Mouse (Mus musculus) common myeloid progenitor, adult 5-6 weeks (primary cell): ENCODE data around the gene Prss38. TPM values are rescaled to one million over a fixed set of nuclear protein-coding genes. Genes with fewer than 3 reads are reported as not detected.
"Not testable (repeated sequence)": the region's sequence is repeated elsewhere in the genome, so short reads cannot be mapped to it uniquely, and the experiment has no call there.

Experiments
- ATAC-seq: replicated peaks from 2 replicates; pipeline ENCODE4 v1.8.0; 2016; ENCODE audit warnings: low read depth, mild to moderate bottlenecking, moderate TSS enrichment, inconsistent platforms; ENCODE audit not compliant: poor library complexity, severe bottlenecking
- total RNA-seq: library from RNA; stranded (forward); fragments of 200-1000, 187-1606 nt; gene quantifications from 2 replicates; pipeline ENCODE4 v1.2.3, GENCODE M21; 2017

Gene Prss38
- total RNA-seq, 1 experiment from 2014 or later: not detected

GRCm38 (mm10) chr11:59384441-59384959 lies 9.0 kb upstream of the Prss38 start:
- ATAC-seq: peak; percentile 83

GRCm38 (mm10) chr11:59379547-59379946 lies 4.1 kb upstream of the Prss38 start:
- no peak for ATAC-seq

GRCm38 (mm10) chr11:59377999-59378398 lies 2.5 kb upstream of the Prss38 start:
- ATAC-seq: no peak

- no peak for ATAC-seq
Observed at GRCm38 (mm10) chr11:59369848-59370247, 5.6 kb downstream of the Prss38 start.

- ATAC-seq: not testable (repeated sequence)
Observed at GRCm38 (mm10) chr11:59367955-59368354, 7.5 kb downstream of the Prss38 start.

GRCm38 (mm10) chr11:59366633-59367032 lies 8.8 kb downstream of the Prss38 start:
- ATAC-seq: 0 out of 2 replicates have a peak, but pooled peaks have one; percentile 25

GRCm38 (mm10) chr11:59366031-59366430 lies 9.4 kb downstream of the Prss38 start:
- no peak for ATAC-seq

GRCm38 (mm10) chr11:59364417-59364816 lies 11.0 kb downstream of the Prss38 start:
- no peak for ATAC-seq

- ATAC-seq: no peak
Observed at GRCm38 (mm10) chr11:59364007-59364406, 11.4 kb downstream of the Prss38 start.

- 0 out of 2 replicates have a peak, but pooled peaks have one; percentile 42 for ATAC-seq
Observed at GRCm38 (mm10) chr11:59361291-59361690, 14.2 kb downstream of the Prss38 start.

GRCm38 (mm10) chr11:59356874-59357289 lies 18.6 kb downstream of the Prss38 start:
- ATAC-seq: no peak

GRCm38 (mm10) chr11:59354793-59355192 lies 20.7 kb downstream of the Prss38 start:
- ATAC-seq: no peak

GRCm38 (mm10) chr11:59350326-59350725 lies 25.1 kb downstream of the Prss38 start:
- no peak for ATAC-seq

- ATAC-seq: no peak
Observed at GRCm38 (mm10) chr11:59346166-59346910, 29.1 kb downstream of the Prss38 start.

- peak; percentile 71 for ATAC-seq
Observed at GRCm38 (mm10) chr11:59342956-59343355, 32.5 kb downstream of the Prss38 start.

GRCm38 (mm10) chr11:59338736-59339120 lies 36.7 kb downstream of the Prss38 start:
- ATAC-seq: no peak

- ATAC-seq: no peak
Observed at GRCm38 (mm10) chr11:59337955-59338735, 37.3 kb downstream of the Prss38 start.

GRCm38 (mm10) chr11:59336381-59336780 lies 39.1 kb downstream of the Prss38 start:
- no peak for ATAC-seq

- ATAC-seq: no peak
Observed at GRCm38 (mm10) chr11:59335942-59336341, 39.5 kb downstream of the Prss38 start.

GRCm38 (mm10) chr11:59335150-59335549 lies 40.3 kb downstream of the Prss38 start:
- ATAC-seq: no peak

GRCm38 (mm10) chr11:59332938-59333337 lies 42.5 kb downstream of the Prss38 start:
- ATAC-seq: no peak
